ENCODE assay signal across 18 mouse cellular contexts in genomic region chr11:77829043-77829841, GRCm38 (mm10). TPM values are rescaled to one million over a fixed set of nuclear protein-coding genes. Genes with fewer than 3 reads are reported as not detected.
DNase-seq lines count a peak whose midpoint lies in the region; ATAC-seq and TF ChIP-seq lines count a peak whose summit lies in the region.
"Had no signal": no experiment of that assay in that cellular context is flagged by ENCODE, and none has a peak within 500 bp of the region (broad histone marks: within the 10 kb centered on the region; RNA-seq: fewer than 3 reads in every experiment).

No protein-coding gene starts in this region.

- H3K9me3 ChIP-seq in kidney, embryonic 16.5 days (ENCODE audit: low read length): no peaks in the 10 kb centered on the region
- H3K9me3 ChIP-seq: intestine, embryonic 15.5 days; neural tube, embryonic 15.5 days had no signal

- H3K9ac ChIP-seq in kidney, embryonic 16.5 days (replicated peaks; ENCODE audit: low read length): no peak overlapping the region
- H3K9ac ChIP-seq: intestine, embryonic 15.5 days; neural tube, embryonic 15.5 days had no signal

- H3K27ac ChIP-seq in kidney, adult 2 months (ENCODE audit: insufficient read depth, low read depth, low read length): no peak overlapping the region
- H3K27ac ChIP-seq in kidney, embryonic 16.5 days (ENCODE audit: low read length): no peak overlapping the region
- H3K27ac ChIP-seq: intestine, embryonic 15.5 days; neural tube, embryonic 15.5 days; stomach, postnatal 0 days had no signal

- WGBS in kidney, adult 2 months: 77% methylated on average over 23 of the region's 23 CpGs
- WGBS in kidney, embryonic 16.5 days: 84% methylated on average over 23 of the region's 23 CpGs

- H3K36me3 ChIP-seq in kidney, adult 2 months (ENCODE audit: control insufficient read depth, insufficient read depth, low read length): peaks cover 4% of the 10 kb centered on the region; the same call in 1 of the 2 replicates
- H3K36me3 ChIP-seq in kidney, embryonic 16.5 days (ENCODE audit: insufficient read depth, low read length): peaks cover 25% of the 10 kb centered on the region

- no peaks in the 10 kb centered on the region; the same call in 1 of the 2 replicates for H3K4me1 ChIP-seq in kidney, adult 2 months (ENCODE audit: control insufficient read depth, insufficient read depth, low read length)
- no peaks in the 10 kb centered on the region for H3K4me1 ChIP-seq in kidney, embryonic 16.5 days (ENCODE audit: insufficient read depth, low read length)
- H3K4me1 ChIP-seq: intestine, embryonic 15.5 days had no signal

- no peak overlapping the region for H3K4me2 ChIP-seq in kidney, embryonic 16.5 days (replicated peaks; ENCODE audit: low read depth, low read length)
- H3K4me2 ChIP-seq: intestine, embryonic 15.5 days; neural tube, embryonic 15.5 days had no signal

- no peak for TF ChIP-seq POLR2A in kidney, adult 2 months (IDR thresholded peaks at IDR 0.05; ENCODE audit: low read depth, low read length)

- TF ChIP-seq CTCF in kidney, adult 2 months (conservative IDR thresholded peaks at IDR 0.05; ENCODE audit: insufficient read depth, insufficient read length, low read depth, low read length): no peak

- peak; percentile 47 for DNase-seq in kidney, adult 2 months
- DNase-seq in 416B (ENCODE audit: low read depth): peak; percentile 88
- DNase-seq in MN1 (ENCODE audit: low spot score): peak; percentile 81
- peak; percentile 39 for DNase-seq in lung, postnatal 14 days
- no peak for DNase-seq in gastrocnemius, adult 8-10 months (ENCODE audit: low spot score in 2 of 2)
- DNase-seq in right cerebral cortex, postnatal 25 days: no peak
- DNase-seq: gastrocnemius, postnatal 14 days; thymus, postnatal 25 days had no signal

- ATAC-seq in kidney, embryonic 16.5 days (ENCODE audit: low FRiP score, low TSS enrichment): no peak
- ATAC-seq: activated CD4-positive, CD25-positive, alpha-beta regulatory T cell, adult 4 months; intestine, embryonic 15.5 days had no signal

- H3K4me3 ChIP-seq in kidney, adult 2 months (ENCODE audit: insufficient read depth, low read depth, low read length): no peak overlapping the region
- no peak overlapping the region for H3K4me3 ChIP-seq in kidney, embryonic 16.5 days (ENCODE audit: low read length)
- H3K4me3 ChIP-seq: intestine, embryonic 15.5 days; neural tube, embryonic 15.5 days had no signal

- H3K27me3 ChIP-seq in kidney, adult 2 months (replicated peaks; ENCODE audit: control insufficient read depth, insufficient read depth, low read length): no peaks in the 10 kb centered on the region
- H3K27me3 ChIP-seq in kidney, embryonic 16.5 days (ENCODE audit: insufficient read depth, low read length): no peaks in the 10 kb centered on the region
- H3K27me3 ChIP-seq: CH12.LX; intestine, embryonic 15.5 days had no signal

RNA-seq across cellular contexts. Expression of gene Gm10277, which starts 41.7 kb away (rescaled TPM):
- 0.04 TPM in 1 of 2 replicates, not detected in the other for polyA plus RNA-seq in kidney, adult 2 months (2012; rRNA removed)
- polyA plus RNA-seq in kidney, embryonic 16.5 days (2015; fragmentation: Nextera tagmentation; extraction: Ambion mirVana): 1.5 and 1.6 TPM in 2 replicates
- not detected for total RNA-seq in gastrocnemius, adult 8-10 months (2022)
- total RNA-seq: CH12.LX; gastrocnemius, postnatal 14 days; heart, postnatal 25 days; layer of hippocampus, postnatal 10 days; left cerebral cortex, postnatal 14 days; liver, adult 2 months had no signal
- polyA plus RNA-seq: liver, adult 2 months had no signal

Comparison
In these comparisons a context has a peak if more than half of its experiments do, and no peak if none do; other contexts are left out.
1. DNase-seq: peak in kidney, adult 2 months (single experiment), 416B (single experiment), MN1 (single experiment) and lung, postnatal 14 days (single experiment); none in gastrocnemius, adult 8-10 months (0 of 2) and right cerebral cortex, postnatal 25 days (single experiment).